8 mouse cellular contexts compared by ENCODE assay signal in the genomic region with DNA sequence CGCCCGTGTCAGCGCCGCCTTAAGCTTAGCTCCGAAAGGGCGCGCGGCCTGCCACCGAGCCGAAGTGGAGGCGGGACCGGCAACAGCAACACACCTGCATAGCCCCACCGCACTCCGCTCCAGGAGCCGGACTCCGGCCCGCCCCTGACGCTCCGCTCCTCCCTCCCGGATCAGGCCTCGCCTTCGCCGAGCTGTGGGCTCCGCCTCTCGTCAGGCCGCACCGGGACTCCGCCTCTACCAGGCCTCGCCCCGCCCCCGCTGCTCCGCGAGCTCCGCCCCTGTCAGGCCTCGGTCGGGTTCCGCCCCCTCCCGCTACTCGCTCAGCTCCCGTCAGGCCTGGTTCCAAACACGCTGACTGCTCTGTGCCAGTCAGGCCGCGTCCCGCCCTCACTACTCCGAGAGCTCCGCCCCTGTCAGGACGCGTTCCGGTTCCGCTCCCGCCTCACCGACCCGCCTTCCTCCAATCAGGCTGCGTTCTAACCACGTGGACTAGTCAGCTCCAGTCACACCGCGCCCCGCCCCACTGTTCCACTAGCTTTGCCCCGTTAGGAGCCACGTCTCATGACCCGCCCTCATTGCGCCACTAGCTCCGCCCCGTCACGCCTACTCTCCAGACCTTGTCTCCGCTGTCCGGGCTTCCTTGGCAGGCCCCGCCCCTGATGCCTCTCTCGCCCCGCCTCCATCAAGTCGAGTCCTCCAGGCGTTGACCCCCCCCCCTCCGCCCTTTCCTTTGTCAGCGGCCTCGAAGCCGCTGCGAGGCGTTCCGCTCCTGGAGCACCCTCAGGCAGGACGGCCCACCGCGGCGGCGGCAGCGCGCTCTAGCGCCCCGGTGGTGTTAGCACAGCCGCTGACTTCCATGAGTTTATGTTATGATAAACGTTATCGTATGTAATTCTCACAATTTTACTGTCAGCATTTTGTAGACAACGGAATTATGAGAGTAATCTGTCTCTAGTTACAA. TPM values are rescaled to one million over a fixed set of nuclear protein-coding genes. Genes with fewer than 3 reads are reported as not detected.
DNase-seq lines count a peak whose midpoint lies in the region; ATAC-seq and TF ChIP-seq lines count a peak whose summit lies in the region.

A gene (minus strand): TSS at position 750 of the 961 bp plus-strand sequence.

- no peaks in the 10 kb centered on the region for H3K79me2 ChIP-seq in heart, adult 2 months (replicated peaks; ENCODE audit: control insufficient read depth, insufficient read depth, low read length)

- H3K4me2 ChIP-seq in embryonic facial prominence, embryonic 14.5 days (ENCODE audit: low read depth, low read length) = peak within 1 kb of the TSS; percentile 66
- peak within 1 kb of the TSS; percentile 78 for H3K4me2 ChIP-seq in limb, embryonic 13.5 days (replicated peaks)
- peak within 1 kb of the TSS; percentile 89 for H3K4me2 ChIP-seq in midbrain, embryonic 16.5 days (ENCODE audit: low read length)

- TF ChIP-seq EP300 in heart, adult 2 months (IDR thresholded peaks at IDR 0.05; ENCODE audit: insufficient read depth, low read depth, low read length) = peak; percentile 20; the same call in 1 of the 2 replicates

- peaks cover 30% of the 10 kb centered on the region for H3K36me3 ChIP-seq in embryonic facial prominence, embryonic 14.5 days (ENCODE audit: control insufficient read depth, insufficient read depth, low read length)
- no peaks in the 10 kb centered on the region for H3K36me3 ChIP-seq in heart, adult 2 months (ENCODE audit: control insufficient read depth, insufficient read depth, low read length)
- peaks cover 31% of the 10 kb centered on the region for H3K36me3 ChIP-seq in limb, embryonic 13.5 days
- peaks cover 11% of the 10 kb centered on the region for H3K36me3 ChIP-seq in midbrain, embryonic 16.5 days (ENCODE audit: control insufficient read depth, insufficient read depth, low read length)

- peak; percentile 78 for TF ChIP-seq CTCF in heart, adult 2 months (IDR thresholded peaks at IDR 0.05)

- no peaks in the 10 kb centered on the region for H3K9me3 ChIP-seq in embryonic facial prominence, embryonic 14.5 days (ENCODE audit: control insufficient read depth, low read length)
- H3K9me3 ChIP-seq in limb, embryonic 13.5 days = no peaks in the 10 kb centered on the region
- no peaks in the 10 kb centered on the region for H3K9me3 ChIP-seq in midbrain, embryonic 16.5 days (replicated peaks; ENCODE audit: control insufficient read depth, low read length, poor library complexity, severe bottlenecking)

- WGBS in embryonic facial prominence, embryonic 14.5 days = under 1% methylated on average over 39 of the region's 92 CpGs
- WGBS in heart, adult 2 months = under 1% methylated on average over 89 of the region's 92 CpGs
- 1% methylated on average over 84 of the region's 92 CpGs for WGBS in limb, embryonic 13.5 days
- WGBS in midbrain, embryonic 16.5 days = under 1% methylated on average over 88 of the region's 92 CpGs

- H3K4me1 ChIP-seq in embryonic facial prominence, embryonic 14.5 days (ENCODE audit: control insufficient read depth, insufficient read depth, low read length) = peaks cover 8% of the 10 kb centered on the region
- H3K4me1 ChIP-seq in heart, adult 2 months (ENCODE audit: control insufficient read depth, insufficient read depth, low read length) = no peaks in the 10 kb centered on the region
- peaks cover 8% of the 10 kb centered on the region for H3K4me1 ChIP-seq in limb, embryonic 13.5 days
- peaks cover 9% of the 10 kb centered on the region for H3K4me1 ChIP-seq in midbrain, embryonic 16.5 days (ENCODE audit: control insufficient read depth, insufficient read depth, low read length)

- peak; percentile 97 for ATAC-seq in embryonic facial prominence, embryonic 14.5 days (ENCODE audit: low read depth)
- peak; percentile 98 for ATAC-seq in limb, embryonic 13.5 days (ENCODE audit: low FRiP score, low read depth)
- ATAC-seq in midbrain, embryonic 16.5 days = peak; percentile 98

- intact Hi-C loops in heart, adult 2 months (cut with DNase I) = loop anchor here (5.0 kb wide), 4 partner anchors 65 to 730 kb away; a partner anchor contains a TSS

- no peaks in the 10 kb centered on the region for H3K27me3 ChIP-seq in embryonic facial prominence, embryonic 14.5 days (replicated peaks; ENCODE audit: control insufficient read depth, insufficient read depth, low read length)
- no peaks in the 10 kb centered on the region for H3K27me3 ChIP-seq in heart, adult 2 months (ENCODE audit: control insufficient read depth, insufficient read depth, low read length)
- H3K27me3 ChIP-seq in limb, embryonic 13.5 days = no peaks in the 10 kb centered on the region
- no peaks in the 10 kb centered on the region for H3K27me3 ChIP-seq in midbrain, embryonic 16.5 days (ENCODE audit: control insufficient read depth, insufficient read depth, low read depth, low read length)

- H3K4me3 ChIP-seq in embryonic facial prominence, embryonic 14.5 days (ENCODE audit: low read depth, low read length) = peak within 1 kb of the TSS; percentile 72
- H3K4me3 ChIP-seq in heart, adult 2 months = peak within 1 kb of the TSS; percentile 84
- peak within 1 kb of the TSS; percentile 66 for H3K4me3 ChIP-seq in limb, embryonic 13.5 days
- H3K4me3 ChIP-seq in midbrain, embryonic 16.5 days (ENCODE audit: low read depth, low read length) = peak within 1 kb of the TSS; percentile 65

- TF ChIP-seq POLR2A in heart, adult 2 months (IDR thresholded peaks at IDR 0.05; ENCODE audit: insufficient read depth, low read depth, low read length) = peak; percentile 10; the same call in 1 of the 2 replicates

- peak within 1 kb of the TSS; percentile 74 for H3K9ac ChIP-seq in embryonic facial prominence, embryonic 14.5 days (ENCODE audit: low read depth, low read length)
- H3K9ac ChIP-seq in heart, adult 2 months (ENCODE audit: low read depth, low read length) = peak within 1 kb of the TSS; percentile 74
- H3K9ac ChIP-seq in limb, embryonic 13.5 days = peak within 1 kb of the TSS; percentile 74
- peak within 1 kb of the TSS; percentile 71 for H3K9ac ChIP-seq in midbrain, embryonic 16.5 days (ENCODE audit: low read depth, low read length)

- peak; percentile 100 for DNase-seq in 3T3-L1 (ENCODE audit: low read depth, low spot score)
- peak; percentile 98 to 100 for DNase-seq in adrenal gland, postnatal 4 days (ENCODE audit: low spot score in 2 of 2)
- peak; percentile 100 for DNase-seq in embryonic facial prominence, embryonic 14.5 days (ENCODE audit: low spot score)
- peak; percentile 100 for DNase-seq in heart, adult 2 months
- DNase-seq in kidney, adult 8-10 months = peak; percentile 100
- DNase-seq in spleen, postnatal 10 days (ENCODE audit: low spot score in 2 of 2) = peak; percentile 100

- peak within 1 kb of the TSS; percentile 90 for H3K27ac ChIP-seq in embryonic facial prominence, embryonic 14.5 days (replicated peaks; ENCODE audit: low read depth, low read length)
- peak within 1 kb of the TSS; percentile 98 for H3K27ac ChIP-seq in heart, adult 2 months
- peak within 1 kb of the TSS; percentile 88 for H3K27ac ChIP-seq in limb, embryonic 13.5 days
- H3K27ac ChIP-seq in midbrain, embryonic 16.5 days (ENCODE audit: low read length) = peak within 1 kb of the TSS; percentile 88

RNA-seq across cellular contexts. Expression of the gene that starts here (rescaled TPM):
- total RNA-seq in adrenal gland, postnatal 4 days (2021) = 100 to 1,000 TPM; 106 to 113 TPM
- 115 and 128 TPM in 2 replicates for polyA plus RNA-seq in embryonic facial prominence, embryonic 14.5 days (2014; fragmentation: Nextera tagmentation; extraction: Ambion mirVana)
- total RNA-seq in heart, adult 2 months (2021) = 10 to 100 TPM; 70.3 to 84.6 TPM
- 123 and 136 TPM in 2 replicates for polyA plus RNA-seq in heart, adult 2 months (2012; rRNA removed)
- polyA plus RNA-seq in limb, embryonic 13.5 days (2015; fragmentation: Nextera tagmentation; extraction: Ambion mirVana) = 116 and 117 TPM in 2 replicates
- polyA plus RNA-seq in midbrain, embryonic 16.5 days (2015; fragmentation: Nextera tagmentation; extraction: Ambion mirVana) = 136 and 145 TPM in 2 replicates

Comparison
In these comparisons a context has a peak if more than half of its experiments do, and no peak if none do; other contexts are left out.
1. Peak in every context shown above with its lines: DNase-seq, ATAC-seq, H3K4me3 ChIP-seq and H3K27ac ChIP-seq.